Mouse (Mus musculus): ENCODE measurements around the gene Rasgrf2. TPM values are rescaled to one million over a fixed set of nuclear protein-coding genes. Genes with fewer than 3 reads are reported as not detected.

Gene Rasgrf2
- total and polyA plus RNA-seq, 3 experiments, result not detected

GRCm38 (mm10) chr13:92041584-92042563 is 89.6 kb downstream of the Rasgrf2 start:
- Histone ChIP-seq H3K27me3 (ENCODE audit: control insufficient read depth in 1 of 2, insufficient read depth in 2 of 2, low read length in 2 of 2) (no peaks in the 10 kb centered on the region; a peak in 1 of 4 replicates), H3K27ac (ENCODE audit: control insufficient read depth, low read depth, low read length) (no peak overlapping the region), H3K9me3 (replicated peaks; ENCODE audit: insufficient read depth, low read length) (no peaks in the 10 kb centered on the region), H3K4me3 (ENCODE audit: control insufficient read depth in 1 of 2, insufficient read depth in 1 of 2, low read depth in 2 of 2, low read length in 2 of 2) (no peak overlapping the region), H3K9ac (ENCODE audit: control insufficient read depth, low read depth, low read length, poor library complexity, severe bottlenecking) (no peak overlapping the region), H3K4me1 (ENCODE audit: control insufficient read depth in 1 of 2, insufficient read depth in 2 of 2, low read length in 2 of 2) (no peaks in the 10 kb centered on the region), H3K36me3 (ENCODE audit: control insufficient read depth in 1 of 2, insufficient read depth in 2 of 2, low read length in 2 of 2) (no peaks in the 10 kb centered on the region), H3K79me2 (ENCODE audit: control insufficient read depth, insufficient read depth, low read length, poor library complexity) (no peaks in the 10 kb centered on the region)
- TF ChIP-seq ZNF384 (IDR thresholded peaks at IDR 0.05; ENCODE audit: low read depth, low read length) (no peak), MEF2A (IDR thresholded peaks at IDR 0.05; ENCODE audit: extremely low read depth, insufficient replicate concordance, low read depth, low read length, poor library complexity, severe bottlenecking) (no peak), POLR2A (IDR thresholded peaks at IDR 0.05; ENCODE audit: control insufficient read depth in 1 of 2, insufficient read depth in 1 of 2, low read depth in 1 of 2, low read length in 2 of 2, poor library complexity in 1 of 2) (no peak), NELFE (IDR thresholded peaks at IDR 0.05; ENCODE audit: low read depth, low read length) (no peak), KAT2A (conservative IDR thresholded peaks at IDR 0.05; ENCODE audit: low read depth, low read length) (no peak), ZC3H11A (IDR thresholded peaks at IDR 0.05; ENCODE audit: low read depth, low read length) (no peak), CHD2 (IDR thresholded peaks at IDR 0.05; ENCODE audit: low read length) (no peak), CTCF (IDR thresholded peaks at IDR 0.05 in 2 of 3, conservative IDR thresholded peaks at IDR 0.05 in 1 of 3; ENCODE audit: control insufficient read depth in 1 of 3, insufficient read depth in 1 of 3, low read depth in 2 of 3, low read length in 3 of 3, poor library complexity in 1 of 3, severe bottlenecking in 1 of 3) (no peak), BHLHE40 (IDR thresholded peaks at IDR 0.05; ENCODE audit: borderline replicate concordance, low read depth, low read length) (no peak), RAD21 (IDR thresholded peaks at IDR 0.05; ENCODE audit: low read depth, low read length) (no peak), HCFC1 (IDR thresholded peaks at IDR 0.05; ENCODE audit: low read depth, low read length) (no peak)
- no peak for DNase-seq (ENCODE audit: low read depth, low spot score)

GRCm38 (mm10) chr13:92030364-92031057 is 100.9 kb downstream of the Rasgrf2 start:
- Histone ChIP-seq H3K79me2 (ENCODE audit: control insufficient read depth, insufficient read depth, low read length, poor library complexity) (no peaks in the 10 kb centered on the region), H3K27me3 (ENCODE audit: control insufficient read depth in 1 of 2, insufficient read depth in 2 of 2, low read length in 2 of 2) (peaks cover 0 to 3% of the 10 kb centered on the region in 2 experiments; a peak in 1 of 4 replicates), H3K9me3 (replicated peaks; ENCODE audit: insufficient read depth, low read length) (no peaks in the 10 kb centered on the region), H3K4me1 (ENCODE audit: control insufficient read depth in 1 of 2, insufficient read depth in 2 of 2, low read length in 2 of 2) (no peaks in the 10 kb centered on the region), H3K9ac (ENCODE audit: control insufficient read depth, low read depth, low read length, poor library complexity, severe bottlenecking) (no peak overlapping the region), H3K36me3 (ENCODE audit: control insufficient read depth in 1 of 2, insufficient read depth in 2 of 2, low read length in 2 of 2) (no peaks in the 10 kb centered on the region), H3K4me3 (ENCODE audit: control insufficient read depth in 1 of 2, insufficient read depth in 1 of 2, low read depth in 2 of 2, low read length in 2 of 2) (no peak overlapping the region), H3K27ac (ENCODE audit: control insufficient read depth, low read depth, low read length) (no peak overlapping the region)
- DNase-seq (ENCODE audit: low read depth, low spot score), result no peak
- TF ChIP-seq CHD1 (IDR thresholded peaks at IDR 0.05; ENCODE audit: low read depth, low read length) (no peak), MYC (IDR thresholded peaks at IDR 0.05; ENCODE audit: low read depth, low read length) (no peak), SIN3A (IDR thresholded peaks at IDR 0.05; ENCODE audit: low read length) (no peak), JUND (IDR thresholded peaks at IDR 0.05; ENCODE audit: low read depth, low read length) (no peak)
